Mouse (Mus musculus): Measurements from ENCODE around the gene Kifc3.

DNA sequence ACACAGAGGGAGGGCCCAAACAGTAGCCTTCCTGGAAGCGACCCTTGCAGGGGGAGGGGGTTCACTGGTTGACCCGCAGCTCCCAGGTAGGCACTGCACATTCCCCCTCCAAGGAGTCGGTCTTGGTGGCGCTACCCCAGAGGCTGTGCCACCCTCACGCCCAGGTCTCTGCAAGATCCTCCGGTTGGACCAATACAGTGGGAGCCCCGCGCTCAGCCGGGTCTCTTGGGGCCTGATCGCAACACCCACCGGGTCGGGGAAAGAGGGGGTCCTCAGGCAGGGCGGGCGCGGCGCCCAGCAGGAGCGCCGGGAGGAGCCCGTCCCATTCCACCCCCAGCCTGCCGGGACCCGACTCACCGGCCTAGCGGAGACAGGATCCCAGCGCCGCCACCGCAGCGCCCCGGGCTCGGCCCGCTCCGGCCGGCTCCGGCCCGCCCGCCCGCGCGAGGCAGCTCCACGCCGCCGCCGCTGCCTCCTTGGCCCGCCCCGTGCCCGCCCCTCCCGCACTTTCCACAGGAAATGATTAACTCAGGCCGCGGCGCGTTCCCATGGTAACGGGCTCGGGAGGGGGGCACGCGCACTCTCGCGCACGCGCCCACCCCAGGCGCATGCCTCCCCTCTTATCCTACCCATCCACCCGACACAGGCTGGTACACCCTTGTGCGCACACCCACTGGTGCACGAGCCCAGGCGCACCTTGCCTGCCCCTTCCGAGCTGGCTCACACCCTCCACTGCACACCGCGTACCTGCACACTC, 60.4 kb downstream of the Kifc3 start:
- TF ChIP-seq POLR2A (IDR thresholded peaks at IDR 0.05; ENCODE audit: low read depth, low read length) (peak; percentile 22), CTCF (IDR thresholded peaks at IDR 0.05; ENCODE audit: borderline replicate concordance, insufficient read depth, low read length) (no peak)
